Mouse (Mus musculus): Measurements from ENCODE around the gene Elmsan1. TPM values are rescaled to one million over a fixed set of nuclear protein-coding genes. Genes with fewer than 3 reads are reported as not detected.

The Elmsan1 gene
- polyA plus RNA-seq, 3 experiments from 2014 or later, result 3.9 to 9.5 (median 7.2) TPM

- ATAC-seq, result no peak
Measured at GRCm38 (mm10) chr12:84192280-84192679, 26.4 kb downstream of the Elmsan1 start.

GRCm38 (mm10) chr12:84191770-84192169 lies 26.9 kb downstream of the Elmsan1 start:
- no peak for ATAC-seq

GRCm38 (mm10) chr12:84191190-84191589 lies 27.5 kb downstream of the Elmsan1 start:
- no peak for ATAC-seq

- no peak for ATAC-seq
Measured at GRCm38 (mm10) chr12:84190151-84190820, 28.4 kb downstream of the Elmsan1 start.

GRCm38 (mm10) chr12:84188881-84189444 lies 29.7 kb downstream of the Elmsan1 start:
- no peak for ATAC-seq

- no peak for ATAC-seq
Measured at GRCm38 (mm10) chr12:84187752-84188601, 30.7 kb downstream of the Elmsan1 start.

GRCm38 (mm10) chr12:84186950-84187349 lies 31.7 kb downstream of the Elmsan1 start:
- ATAC-seq, result no peak

- no peak for ATAC-seq
Measured at GRCm38 (mm10) chr12:84186536-84186935, 32.1 kb downstream of the Elmsan1 start.

GRCm38 (mm10) chr12:84185547-84185946 lies 33.1 kb downstream of the Elmsan1 start:
- no peak for ATAC-seq

GRCm38 (mm10) chr12:84184979-84185378 lies 33.7 kb downstream of the Elmsan1 start:
- no peak for ATAC-seq

GRCm38 (mm10) chr12:84181999-84182398 lies 36.7 kb downstream of the Elmsan1 start:
- ATAC-seq, result no peak

- ATAC-seq, result no peak
Measured at GRCm38 (mm10) chr12:84180701-84181435, 37.8 kb downstream of the Elmsan1 start.

GRCm38 (mm10) chr12:84180090-84180489 lies 38.6 kb downstream of the Elmsan1 start:
- ATAC-seq, result no peak

GRCm38 (mm10) chr12:84178652-84179445 lies 39.8 kb downstream of the Elmsan1 start:
- ATAC-seq, result no peak

GRCm38 (mm10) chr12:84178052-84178451 lies 40.6 kb downstream of the Elmsan1 start:
- ATAC-seq, result no peak

GRCm38 (mm10) chr12:84176886-84177765 lies 41.6 kb downstream of the Elmsan1 start:
- ATAC-seq, result peak; percentile 20

GRCm38 (mm10) chr12:84176126-84176769 lies 42.4 kb downstream of the Elmsan1 start:
- ATAC-seq, result peak; percentile 16

GRCm38 (mm10) chr12:84175659-84176061 lies 43.0 kb downstream of the Elmsan1 start:
- peak; percentile 83 for ATAC-seq

GRCm38 (mm10) chr12:84174871-84175270 lies 43.8 kb downstream of the Elmsan1 start:
- ATAC-seq, result no peak

GRCm38 (mm10) chr12:84174190-84174811 lies 44.4 kb downstream of the Elmsan1 start:
- ATAC-seq, result no peak
